Mouse (Mus musculus) embryonic facial prominence, embryonic 15.5 days (tissue): Measurements from ENCODE around the gene Fam186b. TPM values are rescaled to one million over a fixed set of nuclear protein-coding genes. Genes with fewer than 3 reads are reported as not detected.

Source experiments
- ATAC-seq: fragments of 200-750 bp; cut with Nextera tagmentation; 2 replicates; pipeline ENCODE4 v1.8.0; 2017; ENCODE audit warnings: low read depth, moderate TSS enrichment; ENCODE audit not compliant: insufficient number of reproducible peaks, low FRiP score, low TSS enrichment
- H3K27ac ChIP-seq: fragments of 300-500 bp; sonication (generic); replicated peaks from 2 replicates; pipeline ENCODE4 v1.5.1; 2015; ENCODE audit warnings: mild to moderate bottlenecking, inconsistent platforms
- H3K27me3 ChIP-seq: fragments of 300-500 bp; sonication (generic); 2 replicates; pipeline ENCODE4 v1.6.1; 2015; ENCODE audit warnings: inconsistent platforms
- H3K36me3 ChIP-seq: fragments of 300-500 bp; sonication (generic); 2 replicates; pipeline ENCODE4 v1.6.1; 2015; ENCODE audit warnings: mild to moderate bottlenecking, inconsistent platforms
- H3K4me1 ChIP-seq: fragments of 300-500 bp; sonication (generic); 2 replicates; pipeline ENCODE4 v1.6.1; 2015; ENCODE audit warnings: inconsistent platforms
- H3K4me2 ChIP-seq: fragments of 300-500 bp; sonication (generic); replicated peaks from 2 replicates; pipeline ENCODE4 v1.6.1; 2015; ENCODE audit warnings: mild to moderate bottlenecking, inconsistent platforms
- H3K4me3 ChIP-seq: fragments of 300-500 bp; sonication (generic); replicated peaks from 2 replicates; pipeline ENCODE4 v1.5.1; 2015; ENCODE audit warnings: mild to moderate bottlenecking, inconsistent platforms
- H3K9ac ChIP-seq: fragments of 300-500 bp; sonication (generic); 2 replicates; pipeline ENCODE4 v1.6.1; 2015; ENCODE audit warnings: inconsistent platforms
- H3K9me3 ChIP-seq: fragments of 300-500 bp; sonication (generic); replicated peaks from 2 replicates; pipeline ENCODE4 v1.6.1; 2016; ENCODE audit warnings: inconsistent platforms
- WGBS: fragments of 180-500 bp; shearing (Covaris S2); methylation state at CpG from one replicate; pipeline ENCODE4 v1.1.7; 2015; 5-methylcytosine and 5-hydroxymethylcytosine counted together
- polyA plus RNA-seq: library from polyadenylated mRNA; unstranded; fragments of >200 nt; fragmentation: Nextera tagmentation; extraction: Ambion mirVana; gene quantifications from 2 replicates; pipeline ENCODE4 v1.2.1, GENCODE M21; 2015

The Fam186b gene
- polyA plus RNA-seq, 1 experiment from 2014 or later: 0.27 TPM

- Histone ChIP-seq H3K9ac (no peak overlapping the region), H3K4me1 (peaks cover 7% of the 10 kb centered on the region), H3K4me3 (no peak overlapping the region), H3K9me3 (no peaks in the 10 kb centered on the region), H3K36me3 (peaks cover 96% of the 10 kb centered on the region), H3K27me3 (no peaks in the 10 kb centered on the region), H3K27ac (peak overlapping the region; percentile 55), H3K4me2 (no peak overlapping the region)
- WGBS: 73% methylated on average over 3 of the region's 3 CpGs
- no peak for ATAC-seq
These were observed 23.8 kb upstream of the Fam186b start for GRCm38 (mm10) chr15:99319411-99319871.

GRCm38 (mm10) chr15:99318861-99319410, 23.2 kb upstream of the Fam186b start:
- Histone ChIP-seq H3K9me3 (no peaks in the 10 kb centered on the region), H3K4me3 (no peak overlapping the region), H3K4me2 (no peak overlapping the region), H3K27me3 (no peaks in the 10 kb centered on the region), H3K4me1 (peaks cover 7% of the 10 kb centered on the region), H3K27ac (peak overlapping the region; percentile 55), H3K9ac (no peak overlapping the region), H3K36me3 (peaks cover 93% of the 10 kb centered on the region)
- 79% methylated on average over 14 of the region's 14 CpGs for WGBS
- no peak for ATAC-seq

- WGBS: 85% methylated on average over 6 of the region's 6 CpGs
- Histone ChIP-seq H3K4me2 (no peak overlapping the region), H3K27ac (peak overlapping the region; percentile 72), H3K9me3 (no peaks in the 10 kb centered on the region), H3K9ac (no peak overlapping the region), H3K36me3 (peaks cover 92% of the 10 kb centered on the region), H3K4me3 (no peak overlapping the region), H3K27me3 (no peaks in the 10 kb centered on the region), H3K4me1 (peaks cover 7% of the 10 kb centered on the region)
- no peak for ATAC-seq
These were observed 22.4 kb upstream of the Fam186b start for GRCm38 (mm10) chr15:99318071-99318470.

- H3K27ac ChIP-seq: peak overlapping the region; percentile 72
- 85% methylated on average over 2 of the region's 2 CpGs for WGBS
- H3K4me3 ChIP-seq: no peak overlapping the region
- peaks cover 7% of the 10 kb centered on the region for H3K4me1 ChIP-seq
- H3K36me3 ChIP-seq: peaks cover 91% of the 10 kb centered on the region
- H3K9ac ChIP-seq: no peak overlapping the region; the same call in 1 of the 2 replicates
- ATAC-seq: peak; percentile 17; the same call in 1 of the 2 replicates
- H3K4me2 ChIP-seq: no peak overlapping the region
- no peaks in the 10 kb centered on the region for H3K9me3 ChIP-seq
- H3K27me3 ChIP-seq: no peaks in the 10 kb centered on the region
These were observed 21.6 kb upstream of the Fam186b start for GRCm38 (mm10) chr15:99317267-99317651.

- no peak overlapping the region for H3K4me3 ChIP-seq
- H3K27me3 ChIP-seq: no peaks in the 10 kb centered on the region
- peaks cover 7% of the 10 kb centered on the region for H3K4me1 ChIP-seq
- no peak overlapping the region for H3K9ac ChIP-seq
- no peak for ATAC-seq
- H3K36me3 ChIP-seq: peaks cover 91% of the 10 kb centered on the region
- peak overlapping the region; percentile 72 for H3K27ac ChIP-seq
- no peak overlapping the region for H3K4me2 ChIP-seq
- no peaks in the 10 kb centered on the region for H3K9me3 ChIP-seq
- 60% methylated on average over 16 of the region's 16 CpGs for WGBS
These were observed 20.9 kb upstream of the Fam186b start for GRCm38 (mm10) chr15:99316314-99317266.

- Histone ChIP-seq H3K4me3 (no peak overlapping the region), H3K27me3 (no peaks in the 10 kb centered on the region), H3K9ac (no peak overlapping the region), H3K27ac (no peak overlapping the region), H3K9me3 (no peaks in the 10 kb centered on the region), H3K36me3 (peaks cover 89% of the 10 kb centered on the region), H3K4me2 (no peak overlapping the region), H3K4me1 (peaks cover 7% of the 10 kb centered on the region)
- ATAC-seq: 0 out of 2 replicates have a peak, but pooled peaks have one; percentile 6
- WGBS: 85% methylated on average over 16 of the region's 16 CpGs
These were observed 19.2 kb upstream of the Fam186b start for GRCm38 (mm10) chr15:99314891-99315290.

- no peak overlapping the region for H3K4me3 ChIP-seq
- no peaks in the 10 kb centered on the region for H3K9me3 ChIP-seq
- WGBS: 94% methylated on average over 5 of the region's 5 CpGs
- no peaks in the 10 kb centered on the region for H3K4me1 ChIP-seq
- peaks cover 93% of the 10 kb centered on the region for H3K36me3 ChIP-seq
- H3K27ac ChIP-seq: no peak overlapping the region
- H3K9ac ChIP-seq: no peak overlapping the region
- no peaks in the 10 kb centered on the region for H3K27me3 ChIP-seq
- H3K4me2 ChIP-seq: no peak overlapping the region
- ATAC-seq: no peak
These were observed 14.9 kb upstream of the Fam186b start for GRCm38 (mm10) chr15:99310617-99311016.

GRCm38 (mm10) chr15:99309549-99309948, 13.9 kb upstream of the Fam186b start:
- peaks cover 93% of the 10 kb centered on the region for H3K36me3 ChIP-seq
- H3K4me3 ChIP-seq: no peak overlapping the region
- H3K27ac ChIP-seq: no peak overlapping the region
- ATAC-seq: no peak
- H3K27me3 ChIP-seq: no peaks in the 10 kb centered on the region
- no peak overlapping the region for H3K9ac ChIP-seq
- 88% methylated on average over 9 of the region's 9 CpGs for WGBS
- no peak overlapping the region for H3K4me2 ChIP-seq
- H3K9me3 ChIP-seq: no peaks in the 10 kb centered on the region
- no peaks in the 10 kb centered on the region for H3K4me1 ChIP-seq

GRCm38 (mm10) chr15:99307476-99307875, 11.8 kb upstream of the Fam186b start:
- H3K36me3 ChIP-seq: peaks cover 86% of the 10 kb centered on the region
- 82% methylated on average over 9 of the region's 9 CpGs for WGBS

GRCm38 (mm10) chr15:99296213-99296612, 525 bp upstream of the Fam186b start:
- peak overlapping the region; percentile 73 for H3K4me3 ChIP-seq
- no peak for ATAC-seq
- 41% methylated on average over 5 of the region's 5 CpGs for WGBS
- 0 out of 2 replicates have a peak overlapping the region, but pooled peaks have one; percentile 51 for H3K9ac ChIP-seq
- H3K9me3 ChIP-seq: no peaks in the 10 kb centered on the region
- H3K4me2 ChIP-seq: peak overlapping the region; percentile 73
- H3K27me3 ChIP-seq: no peaks in the 10 kb centered on the region
- H3K36me3 ChIP-seq: no peaks in the 10 kb centered on the region
- H3K4me1 ChIP-seq: peaks cover 17% of the 10 kb centered on the region; the same call in 1 of the 2 replicates
- H3K27ac ChIP-seq: peak overlapping the region; percentile 93

More at GRCm38 (mm10) chr15:99307476-99307875, 11.8 kb upstream of the Fam186b start:
- H3K4me3 ChIP-seq: no peak overlapping the region
- H3K27me3 ChIP-seq: no peaks in the 10 kb centered on the region
- H3K9ac ChIP-seq: no peak overlapping the region
- H3K4me1 ChIP-seq: no peaks in the 10 kb centered on the region
- H3K9me3 ChIP-seq: no peaks in the 10 kb centered on the region
- H3K4me2 ChIP-seq: no peak overlapping the region
- no peak for ATAC-seq
- H3K27ac ChIP-seq: no peak overlapping the region

GRCm38 (mm10) chr15:99294813-99295374, 794 bp downstream of the Fam186b start, which contains the start of gene Prpf40b:
Gene Prpf40b (plus strand): TSS chr15:99295087.
- H3K4me2 ChIP-seq: peak within 1 kb of the TSS; percentile 73
- peak within 1 kb of the TSS; percentile 93 for H3K27ac ChIP-seq
- peak; percentile 95 for ATAC-seq
- under 1% methylated on average over 53 of the region's 64 CpGs for WGBS
- no peaks in the 10 kb centered on the region for H3K36me3 ChIP-seq
- peak within 1 kb of the TSS; percentile 73 for H3K4me3 ChIP-seq
- H3K4me1 ChIP-seq: peaks cover 17% of the 10 kb centered on the region; the same call in 1 of the 2 replicates
- H3K9me3 ChIP-seq: no peaks in the 10 kb centered on the region
- peak within 1 kb of the TSS; percentile 51 for H3K9ac ChIP-seq
- H3K27me3 ChIP-seq: no peaks in the 10 kb centered on the region
